Mouse (Mus musculus) T-helper 2 cell (primary cell): ENCODE results near the gene Slc16a12.

ENCODE experiments used
- in situ Hi-C: fragments of 300-600 bp; cut with MboI, MseI; formaldehyde crosslinking; loops from one replicate; pipeline ENCODE4 v1.15.1; 2025; ENCODE audit warnings: high pct_unique_total_duplicates

Slc16a12 gene

DNA sequence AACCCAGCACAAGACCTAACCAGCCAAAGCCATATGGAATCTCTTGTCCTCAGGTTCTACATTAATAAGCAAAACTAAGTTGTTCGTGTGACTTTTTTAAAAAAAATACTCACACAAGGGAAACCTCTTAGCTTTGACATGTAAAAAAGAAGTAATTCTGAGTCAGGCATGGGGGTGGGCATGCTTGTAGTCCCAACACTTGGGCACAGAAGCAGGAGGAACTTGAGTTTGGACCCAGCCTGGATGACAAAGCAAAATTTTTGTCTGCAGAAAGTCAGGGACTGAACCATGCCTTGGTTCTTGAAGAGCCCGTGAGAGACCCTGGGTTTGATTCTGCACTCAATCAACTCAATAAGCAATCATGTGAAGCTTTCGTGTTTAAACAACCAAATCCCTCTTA lies 17.6 kb downstream of the Slc16a12 start:
- in situ Hi-C loops: loop anchor here (25.0 kb wide), 1 partner anchor 1108 kb away; no protein-coding TSS in a partner anchor

DNA sequence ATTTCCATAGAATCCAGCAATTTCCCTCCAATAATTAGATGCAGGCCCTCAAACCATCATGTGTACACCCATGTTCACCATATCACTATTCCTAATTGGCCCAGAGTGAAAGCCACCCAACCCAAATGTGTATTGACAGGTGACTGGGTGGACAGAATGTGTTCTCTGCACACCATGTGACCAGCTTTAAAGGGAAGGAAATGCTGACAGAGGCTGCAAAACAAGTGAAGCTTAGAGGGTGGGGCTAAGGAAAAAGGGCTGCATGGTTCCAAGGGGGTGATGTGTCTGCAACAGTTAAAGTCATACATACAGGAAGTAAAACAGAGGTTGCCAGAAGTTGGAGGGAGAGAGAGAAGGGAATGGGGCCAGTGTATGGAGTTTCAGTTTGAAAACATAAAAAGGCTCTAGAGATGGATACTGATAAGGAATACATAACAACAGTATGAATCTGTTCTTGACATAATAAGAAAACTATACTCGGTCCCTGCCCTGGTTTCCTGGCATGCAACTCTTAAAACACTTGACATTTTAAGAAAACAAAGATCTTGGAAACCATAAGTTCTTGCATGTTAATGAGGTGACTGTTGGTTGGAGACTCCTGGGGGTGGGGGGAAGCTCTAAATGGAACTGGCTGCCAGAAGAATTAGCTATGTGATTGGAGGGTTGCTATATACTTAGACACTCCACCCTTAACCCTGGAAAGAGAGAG lies 20.7 kb downstream of the Slc16a12 start:
- in situ Hi-C loops: loop anchor here (25.0 kb wide), 1 partner anchor 1111 kb away; no protein-coding TSS in a partner anchor

GRCm38 (mm10) chr19:34725418-34725817 lies 21.7 kb downstream of the Slc16a12 start:
- in situ Hi-C loops: loop anchor here (25.0 kb wide), 1 partner anchor 1112 kb away; no protein-coding TSS in a partner anchor

DNA sequence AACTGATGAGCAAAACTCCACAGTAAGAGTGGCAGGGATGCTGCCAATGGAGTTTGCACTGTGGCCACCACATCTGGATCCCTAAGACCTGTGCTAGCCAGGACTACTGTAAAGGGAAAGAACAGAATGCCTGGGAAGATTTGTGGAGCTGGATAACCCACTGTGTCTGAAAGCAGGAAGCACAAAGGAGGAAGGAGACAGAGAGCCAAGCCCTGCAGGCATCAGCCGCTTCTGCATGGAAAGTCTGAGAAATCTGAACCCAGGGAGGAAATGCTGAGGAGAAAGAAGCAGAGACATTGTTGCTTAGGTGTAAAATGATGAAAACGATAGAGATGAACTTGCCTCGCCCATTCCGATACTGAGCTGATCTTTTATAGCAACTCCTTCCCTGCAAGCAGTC lies 22.5 kb downstream of the Slc16a12 start:
- in situ Hi-C loops: no loop called here

GRCm38 (mm10) chr19:34722541-34722940 lies 24.5 kb downstream of the Slc16a12 start:
- in situ Hi-C loops: no loop called here

GRCm38 (mm10) chr19:34720130-34720529 lies 27.0 kb downstream of the Slc16a12 start:
- in situ Hi-C loops: no loop called here

DNA sequence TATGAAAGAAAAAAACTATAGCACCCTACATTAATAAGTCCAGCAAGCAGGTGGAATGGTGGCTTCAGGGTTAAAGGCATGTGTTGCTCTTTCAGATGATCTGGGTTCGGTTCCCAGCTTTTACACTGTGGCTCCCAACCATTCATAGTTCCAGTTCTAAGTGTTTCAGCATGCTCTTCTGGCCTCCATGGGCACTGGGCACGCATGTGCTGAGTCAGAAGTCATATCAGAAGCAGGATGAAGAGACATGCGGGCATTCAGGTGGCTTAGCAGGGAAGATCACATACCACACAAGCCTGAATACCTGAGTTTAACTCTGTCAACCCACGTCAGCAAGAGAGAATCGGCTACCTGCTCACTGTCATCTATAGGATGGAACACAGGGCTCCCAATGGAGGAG lies 28.1 kb downstream of the Slc16a12 start:
- in situ Hi-C loops: no loop called here

GRCm38 (mm10) chr19:34718478-34718877 lies 28.6 kb downstream of the Slc16a12 start:
- in situ Hi-C loops: no loop called here

- in situ Hi-C loops: no loop called here
These were observed 31.2 kb downstream of the Slc16a12 start for GRCm38 (mm10) chr19:34715895-34716294.

- in situ Hi-C loops: no loop called here
These were observed 32.8 kb downstream of the Slc16a12 start for GRCm38 (mm10) chr19:34714250-34714666.

GRCm38 (mm10) chr19:34712050-34712449 lies 35.0 kb downstream of the Slc16a12 start:
- in situ Hi-C loops: no loop called here

- in situ Hi-C loops: no loop called here
These were observed 38.9 kb downstream of the Slc16a12 start for GRCm38 (mm10) chr19:34708221-34708620.

- in situ Hi-C loops: no loop called here
These were observed 39.5 kb downstream of the Slc16a12 start for GRCm38 (mm10) chr19:34707571-34707970.

GRCm38 (mm10) chr19:34706261-34706660 lies 40.8 kb downstream of the Slc16a12 start:
- in situ Hi-C loops: no loop called here

DNA sequence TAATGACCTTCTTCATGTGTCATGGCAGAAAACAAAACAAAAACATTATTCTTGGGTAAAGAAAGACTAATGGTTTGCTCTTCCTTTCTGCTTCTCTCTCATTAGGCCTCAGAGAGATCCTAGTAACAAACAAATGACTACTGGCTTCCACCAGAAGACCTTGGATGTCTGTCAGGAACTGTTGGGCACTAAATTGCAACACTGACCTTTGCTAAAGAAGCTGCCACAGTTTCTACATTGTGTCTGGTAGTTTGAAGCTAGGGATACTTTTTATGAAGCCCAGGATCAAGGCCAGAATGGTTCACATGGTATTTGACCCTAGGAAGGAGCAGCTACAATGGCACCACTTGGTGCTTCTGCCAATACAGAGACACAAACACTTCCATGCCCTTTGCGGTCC lies 41.9 kb downstream of the Slc16a12 start:
- in situ Hi-C loops: no loop called here

GRCm38 (mm10) chr19:34699300-34699699 lies 47.8 kb downstream of the Slc16a12 start:
- in situ Hi-C loops: no loop called here

- in situ Hi-C loops: no loop called here
These were observed 48.2 kb downstream of the Slc16a12 start for GRCm38 (mm10) chr19:34698852-34699251.

DNA sequence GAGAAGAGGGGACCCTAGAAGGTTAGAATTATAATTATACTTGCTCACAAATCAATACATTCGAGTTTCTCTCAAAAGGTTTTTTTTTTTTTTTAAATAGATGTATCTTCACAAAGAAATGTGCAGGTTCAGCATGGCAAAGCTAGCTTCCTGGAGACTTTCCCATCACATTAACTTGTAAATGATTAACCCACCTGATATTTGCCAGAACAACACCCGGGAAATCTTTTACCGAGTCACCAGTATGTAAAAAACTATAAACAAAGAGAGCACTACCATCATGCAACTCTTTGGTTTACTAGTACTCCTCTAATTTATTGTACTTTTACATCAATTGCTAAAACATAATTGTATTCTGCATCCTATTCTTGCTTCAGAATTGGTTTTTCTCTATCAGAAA lies 48.7 kb downstream of the Slc16a12 start:
- in situ Hi-C loops: no loop called here

GRCm38 (mm10) chr19:34697461-34697860 lies 49.6 kb downstream of the Slc16a12 start:
- in situ Hi-C loops: no loop called here

- in situ Hi-C loops: no loop called here
These were observed 50.6 kb downstream of the Slc16a12 start for GRCm38 (mm10) chr19:34696352-34696986.

DNA sequence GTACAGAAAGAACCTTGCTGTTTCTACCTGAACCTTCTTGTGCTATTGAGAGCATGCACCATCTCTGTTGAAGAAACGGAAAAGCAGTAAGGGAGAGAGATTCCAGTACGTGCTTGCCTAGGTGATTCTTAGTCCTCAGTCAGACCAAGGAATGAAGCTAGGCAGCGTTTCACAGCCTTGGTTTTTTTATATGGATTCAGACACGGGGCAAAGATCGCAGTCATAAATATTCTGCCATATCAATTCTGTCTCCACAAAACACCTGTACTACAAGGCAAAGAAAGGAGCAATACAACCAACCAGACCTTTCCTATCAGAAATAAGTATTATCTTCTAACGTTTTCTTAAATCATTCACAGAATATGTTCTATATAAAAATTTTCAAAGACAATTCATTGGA lies 55.7 kb downstream of the Slc16a12 start:
- in situ Hi-C loops: no loop called here

- in situ Hi-C loops: loop anchor here (10.0 kb wide), 1 partner anchor 79 kb away; no protein-coding TSS in a partner anchor
These were observed 61.6 kb downstream of the Slc16a12 start for GRCm38 (mm10) chr19:34685530-34685929.

DNA sequence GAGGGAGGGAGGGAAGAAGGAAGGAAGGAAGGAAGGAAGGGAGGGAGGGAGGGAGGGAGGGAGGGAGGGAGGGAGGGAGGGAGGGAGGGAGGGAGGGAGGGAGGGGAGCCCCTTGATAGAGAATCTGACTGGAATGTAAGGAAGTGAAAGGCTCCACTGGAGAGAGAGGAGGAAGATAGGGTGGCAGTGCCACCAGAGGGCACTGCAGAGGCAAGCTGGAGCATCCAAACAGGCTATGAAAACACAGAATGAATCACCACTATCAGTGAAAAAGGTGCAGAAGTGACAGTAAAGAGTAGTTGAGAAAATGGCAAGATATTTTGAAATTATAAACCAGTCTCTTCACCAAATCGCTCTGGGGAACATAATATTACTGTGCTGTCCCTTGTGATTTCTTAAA lies 62.2 kb downstream of the Slc16a12 start:
- in situ Hi-C loops: loop anchor here (10.0 kb wide), 1 partner anchor 80 kb away; no protein-coding TSS in a partner anchor
